Mouse (Mus musculus): ENCODE results near the gene Pik3c2b. TPM values are rescaled to one million over a fixed set of nuclear protein-coding genes. Genes with fewer than 3 reads are reported as not detected.

The Pik3c2b gene
- polyA plus RNA-seq, 1 experiment from 2014 or later: 11.4 TPM

- peaks cover 24% of the 10 kb centered on the region for H3K4me1 ChIP-seq (replicated peaks; ENCODE audit: control insufficient read depth, insufficient read depth, low read length)
- no peaks in the 10 kb centered on the region for H3K9me3 ChIP-seq (ENCODE audit: control insufficient read depth, low read length)
- H3K27ac ChIP-seq (ENCODE audit: low read depth): no peak overlapping the region
- ATAC-seq (replicated peaks; ENCODE audit: low FRiP score, low TSS enrichment, low read depth) (no peak), DNase-seq (ENCODE audit: low spot score) (no peak)
- WGBS: 76% methylated on average over 16 of the region's 16 CpGs
- H3K4me3 ChIP-seq (ENCODE audit: low read depth, low read length): no peak overlapping the region
- no peak overlapping the region for H3K4me2 ChIP-seq (ENCODE audit: low read length)
- H3K36me3 ChIP-seq (ENCODE audit: control insufficient read depth, insufficient read depth, low read length): peaks cover 9% of the 10 kb centered on the region; the same call in 1 of the 2 replicates
- H3K27me3 ChIP-seq (replicated peaks; ENCODE audit: control insufficient read depth, insufficient read depth, low read length): no peaks in the 10 kb centered on the region
- no peak overlapping the region for H3K9ac ChIP-seq (ENCODE audit: low read length)
Observed at GRCm38 (mm10) chr1:133071666-133072381, 26.4 kb downstream of the Pik3c2b start.

DNA sequence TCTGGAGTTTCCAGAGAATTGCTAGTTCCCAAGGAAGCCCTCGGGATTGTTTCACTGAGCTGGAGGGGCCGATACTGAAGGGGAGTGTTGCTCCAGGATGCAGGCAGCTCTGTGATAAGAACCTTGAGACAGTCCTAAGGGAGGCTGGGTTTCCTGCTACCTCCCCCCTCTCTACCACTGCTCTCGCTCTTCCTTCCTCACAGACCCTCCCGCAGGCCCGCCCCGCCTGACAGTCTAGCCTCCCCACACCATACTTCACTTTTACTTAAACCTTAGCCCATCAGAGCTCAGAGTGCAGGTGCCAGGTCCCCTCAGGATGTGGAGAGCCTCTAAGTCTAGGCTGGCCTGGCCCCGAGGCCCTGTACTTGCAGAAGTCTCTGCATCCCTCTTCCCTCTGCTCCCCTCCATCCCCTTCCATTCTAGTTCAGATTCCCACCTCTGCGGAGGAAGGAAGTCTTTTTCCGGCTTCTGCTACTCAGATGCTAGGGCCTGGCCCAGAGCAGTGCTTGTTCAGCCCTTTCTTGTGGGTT, 27.9 kb downstream of the Pik3c2b start:
- Histone ChIP-seq H3K4me3 (ENCODE audit: low read depth, low read length) (no peak overlapping the region), H3K27me3 (replicated peaks; ENCODE audit: control insufficient read depth, insufficient read depth, low read length) (no peaks in the 10 kb centered on the region), H3K27ac (ENCODE audit: low read depth) (peak overlapping the region; percentile 2; the same call in 1 of the 2 replicates), H3K4me2 (ENCODE audit: low read length) (no peak overlapping the region), H3K9me3 (ENCODE audit: control insufficient read depth, low read length) (no peaks in the 10 kb centered on the region), H3K36me3 (ENCODE audit: control insufficient read depth, insufficient read depth, low read length) (peaks cover 4% of the 10 kb centered on the region; the same call in 1 of the 2 replicates), H3K4me1 (replicated peaks; ENCODE audit: control insufficient read depth, insufficient read depth, low read length) (peaks cover 37% of the 10 kb centered on the region), H3K9ac (ENCODE audit: low read length) (no peak overlapping the region)
- DNase-seq (ENCODE audit: low spot score) (no peak), ATAC-seq (replicated peaks; ENCODE audit: low FRiP score, low TSS enrichment, low read depth) (no peak)
- WGBS: 44% methylated on average over 9 of the region's 9 CpGs

GRCm38 (mm10) chr1:133074541-133074940, 29.1 kb downstream of the Pik3c2b start:
- Histone ChIP-seq H3K27ac (ENCODE audit: low read depth) (no peak overlapping the region), H3K27me3 (replicated peaks; ENCODE audit: control insufficient read depth, insufficient read depth, low read length) (no peaks in the 10 kb centered on the region)
- no peak for ATAC-seq (replicated peaks; ENCODE audit: low FRiP score, low TSS enrichment, low read depth)

GRCm38 (mm10) chr1:133075651-133076400, 30.4 kb downstream of the Pik3c2b start:
- H3K9ac ChIP-seq (ENCODE audit: low read length): no peak overlapping the region
- DNase-seq (ENCODE audit: low spot score): no peak
- H3K4me1 ChIP-seq (replicated peaks; ENCODE audit: control insufficient read depth, insufficient read depth, low read length): peaks cover 27% of the 10 kb centered on the region
- no peak for ATAC-seq (replicated peaks; ENCODE audit: low FRiP score, low TSS enrichment, low read depth)
- WGBS: 74% methylated on average over 6 of the region's 6 CpGs
- no peaks in the 10 kb centered on the region for H3K27me3 ChIP-seq (replicated peaks; ENCODE audit: control insufficient read depth, insufficient read depth, low read length)
- peak overlapping the region; percentile 79; the same call in 1 of the 2 replicates for H3K27ac ChIP-seq (ENCODE audit: low read depth)
- no peak overlapping the region for H3K4me3 ChIP-seq (ENCODE audit: low read depth, low read length)
- H3K9me3 ChIP-seq (ENCODE audit: control insufficient read depth, low read length): no peaks in the 10 kb centered on the region
- H3K36me3 ChIP-seq (ENCODE audit: control insufficient read depth, insufficient read depth, low read length): peaks cover 10% of the 10 kb centered on the region; the same call in 1 of the 2 replicates
- H3K4me2 ChIP-seq (ENCODE audit: low read length): no peak overlapping the region

More at GRCm38 (mm10) chr1:133074541-133074940, 29.1 kb downstream of the Pik3c2b start:
- Histone ChIP-seq H3K4me1 (replicated peaks; ENCODE audit: control insufficient read depth, insufficient read depth, low read length) (peaks cover 37% of the 10 kb centered on the region), H3K9ac (ENCODE audit: low read length) (no peak overlapping the region), H3K4me2 (ENCODE audit: low read length) (no peak overlapping the region), H3K4me3 (ENCODE audit: low read depth, low read length) (no peak overlapping the region), H3K36me3 (ENCODE audit: control insufficient read depth, insufficient read depth, low read length) (peaks cover 4% of the 10 kb centered on the region; the same call in 1 of the 2 replicates), H3K9me3 (ENCODE audit: control insufficient read depth, low read length) (no peaks in the 10 kb centered on the region)
- WGBS: 93% methylated on average over 13 of the region's 13 CpGs
- DNase-seq (ENCODE audit: low spot score): no peak

- Histone ChIP-seq H3K27ac (ENCODE audit: low read depth) (peak overlapping the region; percentile 79), H3K4me1 (replicated peaks; ENCODE audit: control insufficient read depth, insufficient read depth, low read length) (peaks cover 25% of the 10 kb centered on the region), H3K9me3 (ENCODE audit: control insufficient read depth, low read length) (no peaks in the 10 kb centered on the region), H3K4me2 (ENCODE audit: low read length) (no peak overlapping the region), H3K4me3 (ENCODE audit: low read depth, low read length) (no peak overlapping the region), H3K27me3 (replicated peaks; ENCODE audit: control insufficient read depth, insufficient read depth, low read length) (no peaks in the 10 kb centered on the region), H3K36me3 (ENCODE audit: control insufficient read depth, insufficient read depth, low read length) (peaks cover 13% of the 10 kb centered on the region), H3K9ac (ENCODE audit: low read length) (no peak overlapping the region)
- peak; percentile 56 for ATAC-seq (replicated peaks; ENCODE audit: low FRiP score, low TSS enrichment, low read depth)
- no peak for DNase-seq (ENCODE audit: low spot score)
- 26% methylated on average over 20 of the region's 20 CpGs for WGBS
Observed at GRCm38 (mm10) chr1:133076681-133077514, 31.4 kb downstream of the Pik3c2b start.

DNA sequence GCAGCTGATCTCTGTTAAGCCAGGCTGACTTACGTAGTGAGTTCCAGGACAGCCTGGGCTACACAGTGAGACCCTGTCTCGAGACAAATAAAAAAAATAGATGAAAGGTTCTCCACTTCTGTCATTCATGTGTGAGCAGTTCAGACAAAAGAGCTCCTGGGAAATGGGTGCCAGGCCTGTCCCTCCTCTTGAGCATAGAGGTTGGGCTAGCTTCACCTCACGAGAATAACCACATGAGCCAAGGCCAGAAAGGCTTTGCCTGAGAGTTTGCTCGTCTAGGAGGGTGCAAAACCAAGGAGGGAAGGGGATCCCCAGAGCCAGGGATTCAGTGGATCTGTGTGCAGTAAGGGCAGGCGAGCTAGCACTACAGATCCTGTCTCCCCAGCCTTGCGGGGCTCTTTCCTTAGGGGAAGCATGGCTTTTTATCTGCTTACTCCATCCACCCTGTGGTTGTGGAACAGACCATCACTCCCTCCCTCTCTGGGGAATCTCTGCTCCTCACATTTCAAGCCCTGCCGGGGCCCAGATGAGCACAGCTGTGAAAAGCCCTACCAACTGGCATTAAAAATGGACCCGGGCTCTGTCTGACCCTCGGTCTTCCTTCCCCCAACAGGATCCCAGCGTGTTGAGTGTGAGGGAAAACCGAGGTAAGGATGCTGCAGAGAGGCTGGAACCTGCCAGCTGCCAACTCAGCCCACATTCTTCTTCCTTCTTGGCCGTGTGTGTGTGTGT, 32.3 kb downstream of the Pik3c2b start:
- Histone ChIP-seq H3K36me3 (ENCODE audit: control insufficient read depth, insufficient read depth, low read length) (peaks cover 22% of the 10 kb centered on the region), H3K4me3 (ENCODE audit: low read depth, low read length) (no peak overlapping the region), H3K9ac (ENCODE audit: low read length) (no peak overlapping the region), H3K4me1 (replicated peaks; ENCODE audit: control insufficient read depth, insufficient read depth, low read length) (peaks cover 24% of the 10 kb centered on the region), H3K4me2 (ENCODE audit: low read length) (no peak overlapping the region), H3K27ac (ENCODE audit: low read depth) (peak overlapping the region; percentile 79), H3K27me3 (replicated peaks; ENCODE audit: control insufficient read depth, insufficient read depth, low read length) (no peaks in the 10 kb centered on the region), H3K9me3 (ENCODE audit: control insufficient read depth, low read length) (no peaks in the 10 kb centered on the region)
- DNase-seq (ENCODE audit: low spot score) (no peak), ATAC-seq (replicated peaks; ENCODE audit: low FRiP score, low TSS enrichment, low read depth) (no peak)
- 48% methylated on average over 11 of the region's 12 CpGs for WGBS

- Histone ChIP-seq H3K36me3 (ENCODE audit: control insufficient read depth, insufficient read depth, low read length) (peaks cover 26% of the 10 kb centered on the region), H3K4me1 (replicated peaks; ENCODE audit: control insufficient read depth, insufficient read depth, low read length) (peaks cover 21% of the 10 kb centered on the region), H3K9ac (ENCODE audit: low read length) (no peak overlapping the region), H3K4me2 (ENCODE audit: low read length) (no peak overlapping the region), H3K4me3 (ENCODE audit: low read depth, low read length) (no peak overlapping the region), H3K9me3 (ENCODE audit: control insufficient read depth, low read length) (no peaks in the 10 kb centered on the region), H3K27ac (ENCODE audit: low read depth) (peak overlapping the region; percentile 79), H3K27me3 (replicated peaks; ENCODE audit: control insufficient read depth, insufficient read depth, low read length) (no peaks in the 10 kb centered on the region)
- WGBS: 50% methylated on average over 1 of the region's 1 CpGs
- DNase-seq (ENCODE audit: low spot score) (no peak), ATAC-seq (replicated peaks; ENCODE audit: low FRiP score, low TSS enrichment, low read depth) (no peak)
Observed at GRCm38 (mm10) chr1:133078338-133078727, 32.9 kb downstream of the Pik3c2b start.
